Mouse (Mus musculus) ES-Bruce4 (cell line): ENCODE measurements at regions not wholly inside any gene's neighbourhood (a gene's known extent, or its start where the extent isn't known, plus 50 kb on each side); places are given as distances from the start of the nearest gene placed in this dataset.
"Not testable (repeated sequence)": the region's sequence is repeated elsewhere in the genome, so short reads cannot be mapped to it uniquely, and the experiment has no call there.

Experiments
- H3K27ac ChIP-seq: 2 replicates; pipeline ENCODE4 v1.5.1; 2012; ENCODE audit warnings: low read length, inconsistent platforms; ENCODE audit not compliant: insufficient read depth
- H3K27me3 ChIP-seq: 2 replicates; pipeline ENCODE4 v1.6.1; 2012; ENCODE audit warnings: mild to moderate bottlenecking, low read length, inconsistent platforms; ENCODE audit not compliant: control insufficient read depth, poor library complexity, insufficient read depth, severe bottlenecking
- H3K36me3 ChIP-seq: 2 replicates; pipeline ENCODE4 v1.6.1; 2012; ENCODE audit warnings: inconsistent platforms, mild to moderate bottlenecking, low read length, moderate library complexity; ENCODE audit not compliant: control insufficient read depth, poor library complexity, insufficient read depth, severe bottlenecking
- H3K4me1 ChIP-seq: one replicate; pipeline ENCODE4 v1.8.1; 2011; ENCODE audit warnings: low read length; ENCODE audit not compliant: control insufficient read depth, insufficient read depth
- H3K4me3 ChIP-seq: 2 replicates; pipeline ENCODE4 v1.5.1; 2011; ENCODE audit warnings: low read depth, mild to moderate bottlenecking, low read length
- H3K9ac ChIP-seq: 2 replicates; pipeline ENCODE4 v1.6.1; 2012; ENCODE audit warnings: low read depth, mild to moderate bottlenecking, inconsistent platforms; ENCODE audit not compliant: poor library complexity, severe bottlenecking
- H3K9me3 ChIP-seq: replicated peaks from 2 replicates; pipeline ENCODE4 v1.6.1; 2012; ENCODE audit warnings: mild to moderate bottlenecking, low read length, inconsistent platforms; ENCODE audit not compliant: control insufficient read depth, poor library complexity, insufficient read depth, severe bottlenecking
- CTCF ChIP-seq: IDR thresholded peaks from one replicate; pipeline ENCODE4 v1.8.1; 2011; ENCODE audit warnings: low read depth, low read length
- EP300 ChIP-seq: IDR thresholded peaks from 2 replicates; pipeline ENCODE4 v1.6.1; 2011; ENCODE audit warnings: low read depth, low read length; ENCODE audit not compliant: insufficient read depth
- POLR2A ChIP-seq: IDR thresholded peaks from one replicate; pipeline ENCODE4 v1.8.1; 2011; ENCODE audit warnings: low read length; ENCODE audit not compliant: insufficient read depth

DNA sequence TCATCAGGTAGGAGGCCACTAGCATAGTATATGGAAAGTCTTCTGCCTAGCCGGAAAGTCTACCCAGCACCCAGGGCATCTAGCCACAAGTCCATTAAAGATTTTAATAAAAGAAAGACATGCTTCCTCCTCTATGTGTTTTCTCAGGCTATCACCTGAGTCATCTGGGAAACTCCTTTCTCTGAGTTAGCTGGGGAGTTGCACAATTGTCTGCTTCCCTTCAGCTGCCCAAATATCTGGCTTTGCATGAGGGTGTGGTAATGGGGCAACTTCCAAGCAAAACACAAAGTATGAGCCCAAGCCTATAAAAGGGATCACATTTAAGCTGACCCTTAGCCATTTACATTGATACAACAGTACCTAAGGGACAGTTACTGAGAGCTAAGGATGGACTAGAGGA is 376.9 kb upstream of the Tbl1xr1 start:
- Histone ChIP-seq H3K4me1 (no peaks in the 10 kb centered on the region), H3K27me3 (no peaks in the 10 kb centered on the region), H3K36me3 (no peaks in the 10 kb centered on the region), H3K9me3 (peaks cover 2% of the 10 kb centered on the region), H3K27ac (no peak overlapping the region), H3K4me3 (no peak overlapping the region), H3K9ac (no peak overlapping the region)
- TF ChIP-seq EP300 (no peak), CTCF (no peak), POLR2A (no peak)

DNA sequence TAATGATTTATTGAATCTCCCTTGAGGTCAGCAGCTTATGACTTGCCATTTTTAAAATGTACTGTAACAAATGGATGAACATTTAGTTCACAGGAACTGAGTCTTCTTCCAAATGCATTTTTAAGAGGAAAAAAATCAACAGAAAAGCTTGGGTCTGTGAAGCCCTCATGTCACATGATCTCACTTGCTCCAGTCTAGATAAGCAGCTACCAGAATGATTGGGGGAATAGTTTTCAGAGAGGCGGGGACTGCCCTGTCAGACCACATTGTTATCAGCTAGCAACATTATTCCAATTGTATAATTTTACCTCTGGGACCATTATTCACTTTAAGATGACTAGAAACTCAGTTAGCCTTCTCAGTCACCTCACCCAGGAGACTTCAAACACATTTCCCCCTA is 376.1 kb upstream of the Tbl1xr1 start:
- H3K27ac ChIP-seq, result no peak overlapping the region
- no peaks in the 10 kb centered on the region for H3K4me1 ChIP-seq
- H3K36me3 ChIP-seq, result no peaks in the 10 kb centered on the region
- no peak overlapping the region for H3K4me3 ChIP-seq
- no peak overlapping the region for H3K9ac ChIP-seq
- H3K9me3 ChIP-seq, result peaks cover 7% of the 10 kb centered on the region
- TF ChIP-seq CTCF, result no peak
- no peak for TF ChIP-seq EP300
- TF ChIP-seq POLR2A, result no peak
- no peaks in the 10 kb centered on the region for H3K27me3 ChIP-seq

DNA sequence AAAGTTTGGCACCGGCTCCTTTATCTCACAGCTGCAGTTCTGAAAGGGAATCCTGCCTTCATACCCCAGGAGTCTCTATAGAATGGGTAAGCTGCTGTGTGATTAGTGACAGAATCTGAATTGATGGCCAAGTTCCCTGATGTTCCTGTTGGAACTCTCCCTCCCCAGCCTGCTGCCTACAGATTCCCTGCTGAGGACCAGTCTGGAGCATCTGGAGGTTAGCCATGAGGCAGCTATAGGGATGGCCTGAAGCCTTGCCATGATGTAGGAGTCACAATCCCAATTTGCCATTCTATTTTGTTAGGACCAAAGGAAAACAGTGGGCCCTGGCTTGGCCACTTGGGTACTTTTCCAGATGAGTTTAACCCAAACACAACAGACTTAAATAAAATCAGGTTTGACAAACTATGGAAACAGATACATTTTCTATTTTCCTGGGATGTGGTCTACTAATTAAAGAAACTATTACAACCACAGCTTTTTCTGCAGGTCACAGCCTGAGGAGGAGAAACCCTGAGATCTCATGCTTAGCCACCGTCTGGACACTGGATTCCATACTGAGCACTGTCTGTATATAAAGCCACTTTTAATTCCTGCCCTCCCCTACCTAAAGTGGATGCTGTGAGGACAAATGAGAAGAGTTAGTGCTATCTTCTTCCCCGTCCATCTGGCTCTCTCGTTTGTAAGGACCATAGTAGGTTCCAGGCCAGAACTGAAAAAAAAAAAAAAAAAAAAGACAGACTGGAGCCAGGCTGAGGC is 349.5 kb upstream of the Tbl1xr1 start:
- H3K9ac ChIP-seq, result no peak overlapping the region
- no peaks in the 10 kb centered on the region for H3K4me1 ChIP-seq
- TF ChIP-seq EP300, result no peak
- no peak for TF ChIP-seq CTCF
- TF ChIP-seq POLR2A, result no peak
- no peaks in the 10 kb centered on the region for H3K36me3 ChIP-seq
- no peaks in the 10 kb centered on the region for H3K27me3 ChIP-seq
- H3K4me3 ChIP-seq, result no peak overlapping the region
- H3K27ac ChIP-seq, result no peak overlapping the region
- peaks cover 2% of the 10 kb centered on the region; the same call in 1 of the 2 replicates for H3K9me3 ChIP-seq

DNA sequence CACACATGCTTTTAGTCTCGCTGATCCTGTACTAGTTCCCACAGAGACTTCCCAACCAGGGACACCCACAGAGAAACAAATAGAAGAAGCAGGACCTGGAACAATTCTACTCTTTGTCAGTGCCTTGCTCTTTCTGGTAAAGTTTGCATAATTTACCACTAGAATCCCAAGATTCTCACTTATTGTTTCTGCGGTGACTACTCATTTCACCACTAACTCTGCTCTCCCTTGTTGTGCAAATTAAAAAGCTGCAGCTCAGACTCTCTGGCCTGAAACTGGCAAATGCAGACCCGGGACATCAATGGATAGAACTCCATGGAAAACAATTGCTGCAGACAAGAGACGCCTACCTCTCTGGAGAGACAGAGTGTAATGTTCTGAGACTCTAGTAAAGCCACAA is 348.4 kb upstream of the Tbl1xr1 start:
- H3K9ac ChIP-seq, result no peak overlapping the region
- H3K4me3 ChIP-seq, result no peak overlapping the region
- no peaks in the 10 kb centered on the region for H3K27me3 ChIP-seq
- peaks cover 2% of the 10 kb centered on the region; the same call in 1 of the 2 replicates for H3K9me3 ChIP-seq
- TF ChIP-seq EP300 (no peak), POLR2A (no peak), CTCF (no peak)
- H3K36me3 ChIP-seq, result no peaks in the 10 kb centered on the region
- H3K27ac ChIP-seq, result no peak overlapping the region
- H3K4me1 ChIP-seq, result no peaks in the 10 kb centered on the region

DNA sequence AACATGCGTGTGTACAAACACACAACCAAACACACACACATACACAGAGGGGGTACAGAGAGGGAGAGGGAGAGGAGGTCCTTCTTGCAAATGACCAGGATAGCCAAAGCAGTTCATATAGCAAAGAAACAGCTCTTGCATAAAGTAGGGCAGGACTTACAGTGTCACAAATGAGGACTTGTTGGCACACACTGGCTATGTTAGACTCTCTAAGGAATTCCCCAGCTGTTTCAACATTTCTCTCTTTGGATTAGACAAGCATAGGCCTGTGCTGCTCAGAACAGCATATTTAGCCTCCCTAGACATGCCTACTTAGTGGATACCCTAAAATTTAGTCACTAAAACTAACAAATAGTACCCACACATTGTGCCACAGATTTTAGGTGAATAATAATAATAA is 347.1 kb upstream of the Tbl1xr1 start:
- H3K27ac ChIP-seq, result no peak overlapping the region

DNA sequence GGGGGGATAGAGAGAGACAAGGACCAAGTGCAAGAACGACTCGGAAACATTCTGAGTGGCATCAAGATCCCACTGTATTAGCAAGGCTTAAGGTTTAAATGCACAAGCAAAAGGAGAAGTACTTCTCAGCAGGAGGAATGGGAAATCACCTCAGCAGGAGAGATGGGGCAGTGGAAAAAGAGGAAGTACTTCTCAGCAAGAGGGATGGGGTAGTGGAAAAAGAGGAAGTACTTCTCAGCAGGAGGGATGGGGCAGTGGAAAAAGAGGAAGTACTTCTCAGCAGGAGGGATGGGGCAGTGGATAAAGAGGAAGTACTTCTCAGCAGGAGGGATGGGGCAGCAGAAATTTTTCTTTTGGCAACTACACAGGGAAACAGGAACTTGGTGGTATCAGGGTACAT is 340.8 kb upstream of the Tbl1xr1 start:
- H3K9me3 ChIP-seq, result peaks cover 17% of the 10 kb centered on the region; the same call in 1 of the 2 replicates
- not testable (repeated sequence) for H3K9ac ChIP-seq, H3K36me3 ChIP-seq, H3K4me1 ChIP-seq, H3K4me3 ChIP-seq, H3K27ac ChIP-seq, H3K27me3 ChIP-seq

More for the DNA sequence above, 347.1 kb upstream of the Tbl1xr1 start:
- Histone ChIP-seq H3K27me3 (no peaks in the 10 kb centered on the region), H3K9ac (no peak overlapping the region), H3K4me1 (no peaks in the 10 kb centered on the region), H3K9me3 (peaks cover 2% of the 10 kb centered on the region; the same call in 1 of the 2 replicates), H3K4me3 (no peak overlapping the region), H3K36me3 (no peaks in the 10 kb centered on the region)
- TF ChIP-seq EP300 (no peak), POLR2A (no peak), CTCF (no peak)
